Mouse (Mus musculus): ENCODE results near the gene Kirrel3.

Gene Kirrel3

DNA sequence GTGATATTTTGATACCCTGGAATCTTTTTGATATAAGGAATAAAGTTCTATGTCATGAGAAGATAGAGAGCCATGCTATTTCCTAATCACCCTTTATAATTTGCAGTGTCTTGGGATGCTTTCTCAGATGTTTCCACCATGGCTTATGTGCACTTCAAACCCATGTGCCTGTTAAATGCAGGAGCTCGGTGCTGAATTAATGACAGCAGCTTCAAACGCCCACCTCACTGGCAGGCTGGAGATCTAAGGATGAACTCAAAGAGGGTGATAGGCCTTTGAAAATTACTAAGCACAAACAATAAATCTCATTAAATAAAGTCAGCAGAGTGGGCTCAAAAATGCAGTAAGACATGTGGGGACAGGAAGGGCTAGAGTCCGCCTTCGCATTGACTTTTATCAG, 108.2 kb downstream of the Kirrel3 start:
- DNase-seq (ENCODE audit: low read depth, low spot score), result no peak

DNA sequence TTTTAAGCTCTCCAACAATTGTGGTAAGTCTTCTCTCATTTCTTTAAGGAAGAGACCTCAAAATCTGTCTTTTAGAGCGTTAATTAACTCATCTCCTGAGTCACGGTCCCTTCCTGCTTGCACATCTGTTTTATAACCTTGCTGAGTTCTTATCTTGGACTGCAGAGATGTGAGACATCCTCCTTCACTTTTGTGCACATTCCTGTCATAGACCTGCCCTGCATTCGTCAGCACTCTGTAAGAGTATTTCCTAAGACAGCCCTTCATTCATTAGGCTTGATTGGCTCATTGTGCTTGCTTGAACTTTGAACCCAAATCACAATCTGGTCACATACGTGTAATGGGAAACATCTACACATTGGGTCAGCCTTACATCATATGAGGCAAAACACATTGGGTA, 114.6 kb downstream of the Kirrel3 start:
- DNase-seq (ENCODE audit: low read depth, low spot score), result no peak

DNA sequence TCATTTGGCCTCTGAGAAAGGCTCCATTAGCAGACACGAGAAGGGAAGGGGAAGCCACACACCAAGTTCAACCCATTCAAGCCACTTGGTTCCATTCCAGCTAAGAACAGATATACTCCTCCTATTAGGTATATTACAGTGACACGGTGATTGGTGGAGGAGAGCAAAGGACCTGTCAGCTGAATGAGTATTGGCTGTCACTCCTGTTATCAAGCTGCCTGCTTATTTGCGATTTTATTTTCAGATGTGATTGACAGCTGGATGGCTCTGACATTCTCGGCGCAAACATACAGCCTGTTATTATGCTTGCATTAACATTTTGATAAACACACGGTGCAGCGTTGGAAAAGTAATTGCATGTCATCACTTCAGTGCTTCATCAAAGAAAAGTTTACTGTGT, 118.1 kb downstream of the Kirrel3 start:
- DNase-seq (ENCODE audit: low read depth, low spot score), result no peak

- DNase-seq (ENCODE audit: low read depth, low spot score), result no peak
Measured at GRCm38 (mm10) chr9:34604931-34605330, 119.2 kb downstream of the Kirrel3 start.

DNA sequence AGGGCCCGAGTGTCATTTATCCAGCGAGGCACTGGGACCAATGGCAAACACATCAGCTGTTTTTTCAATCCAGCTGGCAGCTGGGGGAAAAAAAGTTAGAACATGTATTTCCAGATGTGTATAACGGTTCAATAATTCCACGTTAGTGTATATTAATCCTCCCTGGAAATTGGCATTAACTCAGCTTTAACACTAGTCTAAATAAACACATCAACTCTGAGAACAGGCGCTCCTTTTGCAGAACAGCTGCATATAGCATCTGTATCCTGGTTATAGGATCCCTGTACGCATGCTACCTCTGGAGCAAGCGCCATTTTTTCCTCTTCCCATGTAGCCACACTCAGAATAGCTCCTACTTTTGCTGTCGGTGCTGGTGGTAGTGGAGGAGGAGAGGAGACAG, 119.8 kb downstream of the Kirrel3 start:
- no peak for DNase-seq (ENCODE audit: low read depth, low spot score)

- no peak for DNase-seq (ENCODE audit: low read depth, low spot score)
Measured at GRCm38 (mm10) chr9:34607976-34608375, 122.3 kb downstream of the Kirrel3 start.

GRCm38 (mm10) chr9:34612886-34613769, 127.4 kb downstream of the Kirrel3 start:
- DNase-seq (ENCODE audit: low read depth, low spot score), result no peak

DNA sequence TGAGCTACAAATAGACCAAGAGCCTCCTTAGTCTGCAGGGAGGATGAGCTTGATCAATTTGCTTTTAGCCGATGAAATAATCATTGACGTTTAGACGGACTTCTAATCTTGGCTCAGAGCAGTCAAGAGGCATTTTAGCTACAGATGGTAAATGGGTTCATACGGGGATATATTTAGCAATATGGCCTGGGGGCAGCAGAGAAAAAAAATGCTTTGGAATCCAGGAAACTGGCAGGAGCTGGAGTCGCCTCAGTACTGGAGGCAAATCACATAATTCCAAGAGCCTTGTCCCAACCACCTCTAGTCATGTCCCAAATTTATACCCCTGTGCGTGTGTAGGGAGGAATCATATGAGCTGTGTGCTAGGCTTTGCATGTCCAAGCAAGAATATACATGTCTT, 132.4 kb downstream of the Kirrel3 start:
- DNase-seq (ENCODE audit: low read depth, low spot score), result no peak

DNA sequence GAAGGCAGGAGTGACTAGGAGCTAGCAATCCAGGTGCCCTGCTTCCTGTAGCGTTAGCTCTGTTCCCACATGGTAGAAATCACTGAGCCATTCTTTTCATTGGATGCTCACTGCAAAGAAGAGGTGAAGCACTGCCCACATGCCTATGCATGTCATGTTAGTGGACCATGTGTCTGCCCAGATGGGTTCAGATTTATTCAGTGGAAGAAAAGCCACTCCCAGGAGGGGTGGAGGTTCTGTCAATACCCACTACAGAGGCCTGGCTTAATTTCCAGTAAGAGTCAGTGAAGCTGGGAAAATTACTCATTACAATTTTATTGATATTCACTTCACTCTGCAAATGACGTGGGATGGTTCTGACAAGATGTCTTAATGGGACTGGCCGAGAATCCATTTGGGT, 134.2 kb downstream of the Kirrel3 start:
- no peak for DNase-seq (ENCODE audit: low read depth, low spot score)

DNA sequence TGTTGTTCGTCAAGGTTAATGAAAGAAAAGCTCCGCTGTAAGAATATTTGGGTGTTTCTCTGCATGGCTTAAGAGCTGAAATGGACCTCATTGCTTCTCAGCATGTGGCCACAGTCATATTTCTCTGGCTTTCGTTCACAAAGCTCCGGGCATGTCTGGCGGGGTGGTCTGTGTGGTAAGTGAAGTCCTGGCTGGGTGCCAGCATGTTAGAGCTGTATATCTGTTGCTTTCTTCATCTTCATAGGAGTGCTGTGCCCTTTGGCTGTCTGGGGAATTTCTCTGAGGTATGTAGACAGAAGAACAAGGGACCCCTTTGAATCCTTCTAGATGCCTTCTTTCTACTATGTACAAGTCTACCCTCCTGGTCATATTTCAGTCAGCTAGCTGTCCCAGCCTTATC, 137.8 kb downstream of the Kirrel3 start:
- DNase-seq (ENCODE audit: low read depth, low spot score), result no peak

GRCm38 (mm10) chr9:34624021-34624420, 138.3 kb downstream of the Kirrel3 start:
- no peak for DNase-seq (ENCODE audit: low read depth, low spot score)

DNA sequence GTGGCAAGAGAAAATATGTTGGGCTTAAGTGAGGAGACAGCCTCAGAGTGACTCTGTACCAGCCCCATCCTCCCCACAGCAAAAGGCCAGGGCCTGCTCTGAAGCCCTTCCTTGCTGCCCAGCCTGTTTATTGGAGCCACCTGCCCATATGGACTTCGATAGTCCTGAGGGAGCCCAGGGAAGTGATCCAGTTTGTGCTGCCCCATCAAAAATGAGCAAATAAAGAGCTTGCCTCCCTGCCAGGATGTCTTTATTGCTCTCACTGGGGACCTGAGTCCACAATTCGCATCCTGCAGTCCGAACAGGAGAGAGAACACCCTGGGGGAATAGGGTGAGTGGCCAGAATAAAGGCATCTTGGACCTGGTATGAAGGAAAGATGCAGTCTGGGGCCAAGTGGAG, 143.1 kb downstream of the Kirrel3 start:
- no peak for DNase-seq (ENCODE audit: low read depth, low spot score)

- DNase-seq (ENCODE audit: low read depth, low spot score), result no peak
Measured at GRCm38 (mm10) chr9:34635696-34636095, 150.0 kb downstream of the Kirrel3 start.

DNA sequence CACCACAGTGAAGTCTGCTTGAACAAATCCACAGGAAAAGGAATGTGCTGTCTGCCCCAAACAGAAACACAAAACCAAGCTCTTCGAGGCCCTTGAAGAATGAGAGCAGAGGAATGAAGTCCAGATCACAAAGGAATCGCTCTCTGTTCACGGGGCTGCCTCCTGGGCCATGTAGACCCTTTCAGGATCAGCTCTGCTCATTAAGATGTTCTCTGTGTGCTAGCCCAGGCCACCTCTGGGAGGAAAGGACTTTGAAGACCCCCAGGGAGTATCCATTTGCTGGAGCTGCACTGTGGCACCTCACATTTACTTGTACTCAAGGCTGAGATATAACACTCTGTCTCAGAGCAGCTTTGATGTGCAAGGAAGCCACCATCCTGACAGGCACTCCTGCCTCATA, 158.2 kb downstream of the Kirrel3 start:
- DNase-seq (ENCODE audit: low read depth, low spot score), result no peak

DNA sequence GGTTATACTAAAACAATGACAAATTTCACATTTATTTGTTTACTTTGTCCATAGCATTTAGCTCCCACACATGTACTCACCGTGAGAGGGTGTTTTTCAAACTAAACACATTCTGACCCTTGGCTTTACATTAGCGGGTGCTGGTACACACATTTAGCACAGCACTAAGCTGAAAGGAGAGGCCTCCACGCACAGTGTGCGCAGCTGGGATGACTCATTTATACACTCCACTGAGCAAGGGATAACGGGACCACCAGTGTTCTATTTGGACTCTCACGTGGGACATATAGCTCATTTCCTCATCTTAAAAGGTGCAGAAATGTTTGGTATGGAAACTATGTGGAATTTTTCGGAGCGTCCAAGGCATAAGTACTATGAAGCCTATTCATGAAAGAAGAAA, 158.7 kb downstream of the Kirrel3 start:
- no peak for DNase-seq (ENCODE audit: low read depth, low spot score)

GRCm38 (mm10) chr9:34646831-34647230, 161.1 kb downstream of the Kirrel3 start:
- DNase-seq (ENCODE audit: low read depth, low spot score), result no peak

GRCm38 (mm10) chr9:34652278-34652677, 166.6 kb downstream of the Kirrel3 start:
- DNase-seq (ENCODE audit: low read depth, low spot score), result no peak

DNA sequence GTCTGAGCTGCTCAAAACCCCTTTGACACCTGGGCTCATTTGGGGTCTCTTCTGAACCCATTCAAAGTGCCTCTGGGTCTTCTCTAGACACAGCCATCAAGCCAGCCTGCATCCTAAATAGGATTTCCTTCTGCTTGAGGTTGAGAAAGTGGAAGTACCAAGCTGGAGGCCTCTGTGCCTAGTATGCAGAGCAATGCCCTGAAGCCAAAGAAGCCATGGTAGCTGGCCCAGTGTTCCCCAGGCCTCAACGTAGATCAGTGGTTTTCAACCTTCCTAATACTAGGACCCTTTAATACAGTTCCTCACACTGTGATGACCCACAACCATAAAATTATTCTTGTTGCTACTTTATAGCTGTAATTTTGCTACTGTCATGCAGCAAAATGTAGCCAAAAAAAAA, 167.4 kb downstream of the Kirrel3 start:
- DNase-seq (ENCODE audit: low read depth, low spot score), result no peak

DNA sequence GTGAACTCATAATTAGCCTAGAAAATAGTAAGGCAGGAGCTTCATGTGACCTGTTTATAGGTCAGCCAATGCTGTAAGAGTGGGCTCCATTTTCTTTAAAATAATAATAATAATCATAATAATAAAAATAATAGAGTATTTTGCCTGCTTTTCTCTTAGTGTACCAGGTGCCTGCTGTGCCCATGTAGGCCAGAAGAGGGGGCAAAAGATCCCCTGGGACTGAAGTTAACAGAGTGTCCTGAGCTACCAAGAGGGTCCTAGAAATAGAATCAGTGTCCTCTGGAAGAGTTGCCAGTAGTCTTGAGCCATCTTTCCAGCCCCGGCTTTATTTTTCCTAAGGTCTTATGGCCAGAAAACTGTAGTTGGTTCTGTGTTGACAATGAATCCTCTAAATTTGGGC, 174.9 kb downstream of the Kirrel3 start:
- no peak for DNase-seq (ENCODE audit: low read depth, low spot score)

DNA sequence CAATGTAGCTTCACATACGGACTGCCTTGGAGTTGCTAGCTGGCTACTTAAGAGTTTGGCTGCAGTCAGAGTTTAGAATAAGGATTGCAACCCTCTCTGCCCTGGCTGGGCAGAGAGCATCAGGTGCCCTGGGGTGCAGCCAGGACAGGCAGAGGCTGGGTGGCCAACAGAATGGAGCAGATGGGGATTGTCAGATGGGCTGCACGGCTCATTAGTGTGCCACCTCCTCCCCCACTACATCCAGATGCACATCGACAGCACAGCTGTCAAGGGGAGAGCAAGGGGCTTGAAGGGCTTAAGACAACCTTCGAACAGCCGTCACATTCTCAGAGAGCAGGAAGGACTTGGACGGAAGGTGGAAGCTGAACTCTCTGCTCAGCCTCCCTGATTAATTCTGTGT, 177.7 kb downstream of the Kirrel3 start:
- no peak for DNase-seq (ENCODE audit: low read depth, low spot score)

DNA sequence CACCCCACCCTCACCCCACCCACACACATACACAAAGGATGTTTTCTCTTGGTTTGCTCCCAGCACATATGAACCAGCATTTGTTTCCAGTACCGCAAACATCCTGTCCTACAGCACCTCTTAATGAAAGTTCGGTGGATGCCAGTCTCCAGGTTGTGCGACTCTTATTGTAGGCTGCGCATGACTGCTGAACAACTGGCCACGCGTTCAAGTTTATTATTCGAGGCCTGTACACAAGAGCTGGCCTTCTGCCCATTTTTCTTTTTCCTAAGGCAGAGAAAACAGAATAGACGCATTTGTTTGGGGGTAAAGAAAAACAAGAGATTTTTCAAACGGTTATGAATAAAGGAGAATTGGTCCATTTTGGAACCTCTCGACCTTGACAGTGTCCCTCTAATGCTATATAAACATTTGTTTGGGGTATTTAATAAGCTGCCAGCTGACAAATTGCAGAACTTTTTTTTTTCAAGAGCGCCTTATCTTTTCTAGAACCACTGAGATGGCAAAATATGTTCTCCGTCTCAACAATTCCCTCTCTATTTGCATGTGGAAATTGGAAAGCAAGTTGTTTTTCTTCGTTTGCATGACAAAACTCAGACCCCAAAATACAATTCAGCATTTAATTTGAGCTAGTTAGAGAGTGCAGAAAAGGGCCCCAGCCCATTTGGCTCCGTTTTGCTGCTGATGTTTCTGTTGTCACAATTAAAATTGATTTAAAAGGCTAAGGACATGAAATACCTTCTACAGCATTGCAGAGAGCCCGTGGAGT, 179.9 kb downstream of the Kirrel3 start:
- no peak for DNase-seq (ENCODE audit: low read depth, low spot score)

DNA sequence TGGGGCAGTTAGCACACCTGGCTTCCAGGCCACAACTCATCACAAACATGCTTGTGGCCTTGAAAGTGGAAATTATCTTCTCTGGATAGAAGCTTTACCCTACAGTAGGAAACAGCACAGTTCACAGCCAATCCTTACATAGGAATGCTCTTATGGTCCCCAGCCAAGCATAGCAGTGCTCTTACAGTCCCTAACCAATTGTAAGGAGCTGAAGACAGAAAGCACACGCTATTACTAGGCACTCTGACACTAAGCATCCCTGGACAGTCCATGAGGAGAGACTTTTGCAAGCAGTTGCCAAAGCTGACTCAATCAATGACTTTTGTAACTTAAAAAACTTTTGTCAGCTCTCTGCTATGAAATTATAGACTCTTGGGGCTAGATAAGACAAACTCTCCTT, 181.5 kb downstream of the Kirrel3 start:
- no peak for DNase-seq (ENCODE audit: low read depth, low spot score)

DNA sequence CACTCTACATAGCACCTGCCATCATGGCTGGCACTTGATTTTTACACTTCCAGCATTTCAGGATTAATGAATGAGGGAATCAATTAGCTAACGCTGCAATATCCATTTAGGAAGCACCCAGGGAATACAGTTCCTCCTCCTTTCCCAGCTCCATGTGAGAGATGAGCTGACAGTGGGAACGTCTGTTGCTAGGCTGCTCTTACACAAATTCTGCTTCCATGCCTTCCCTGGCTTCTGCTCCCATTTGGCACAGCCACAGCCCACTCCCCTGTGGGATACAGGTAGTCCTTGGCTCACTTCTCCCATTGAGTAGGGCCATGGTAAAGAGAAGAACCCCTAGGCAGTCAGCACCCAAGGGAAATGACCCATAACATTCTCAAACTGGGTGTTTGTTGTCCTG, 185.2 kb downstream of the Kirrel3 start:
- no peak for DNase-seq (ENCODE audit: low read depth, low spot score)
